Mouse (Mus musculus): ENCODE measurements around the gene Fry.

The Fry gene

DNA sequence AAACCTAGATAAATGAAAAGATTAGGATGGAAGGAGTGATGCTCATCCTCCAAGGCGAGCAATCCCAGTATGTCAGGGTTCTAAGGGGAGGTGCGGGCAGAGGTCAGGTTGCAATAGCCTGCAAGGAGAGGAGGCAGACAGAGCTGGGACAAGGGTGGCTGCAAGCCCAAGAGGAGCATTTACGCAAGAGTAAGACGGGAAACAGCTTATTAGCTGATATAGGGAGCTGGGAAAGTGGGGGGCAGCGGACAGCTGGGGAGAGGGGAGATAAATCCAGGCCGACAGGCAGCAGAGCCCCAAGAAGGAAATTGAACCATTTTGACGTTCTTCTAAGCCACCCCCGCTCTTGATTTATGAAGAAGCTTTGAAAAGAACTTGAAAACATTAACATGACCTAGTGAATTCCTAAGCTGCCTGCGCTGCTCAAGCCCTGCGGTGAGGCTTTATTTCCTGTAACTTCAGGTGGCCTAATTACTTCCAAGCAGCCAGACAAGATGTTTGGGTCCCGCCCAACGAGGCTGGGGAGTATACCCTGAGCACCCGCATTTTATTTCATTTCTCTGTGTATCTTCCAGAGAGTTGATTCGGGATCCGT lies 291.1 kb downstream of the Fry start:
- DNase-seq = no peak

DNA sequence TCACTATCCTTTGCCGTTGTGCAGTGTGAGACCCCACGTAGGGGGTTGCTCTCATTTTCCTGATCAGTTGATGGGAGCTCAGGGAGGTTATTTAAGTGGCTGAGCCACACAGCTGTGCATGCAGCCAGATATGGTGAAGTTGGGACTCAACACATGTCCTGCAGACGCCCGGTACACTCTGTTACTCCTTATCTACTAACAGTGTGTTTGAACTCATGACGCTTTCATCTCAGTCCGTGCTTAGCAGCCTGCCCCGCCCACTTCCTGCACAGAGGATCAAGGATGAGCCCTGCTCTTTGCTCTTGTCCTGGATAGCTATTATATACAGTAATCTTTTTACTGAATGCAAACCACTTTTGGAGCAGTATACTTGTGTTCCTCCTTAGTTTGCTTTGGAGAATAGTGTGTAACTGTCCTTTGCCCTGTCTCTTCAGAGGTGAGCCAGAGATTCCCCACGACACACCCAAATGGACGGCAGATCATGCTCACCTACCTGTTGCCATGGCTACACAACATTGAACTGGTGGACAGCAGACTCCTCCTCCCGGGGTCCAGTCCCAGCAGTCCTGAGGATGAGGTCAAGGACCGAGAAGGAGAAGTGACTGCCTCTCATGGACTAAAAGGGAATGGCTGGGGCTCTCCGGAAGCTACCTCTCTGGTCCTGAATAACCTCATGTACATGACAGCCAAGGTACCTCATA lies 294.5 kb downstream of the Fry start:
- no peak for DNase-seq

GRCm38 (mm10) chr5:150414823-150415222 lies 296.4 kb downstream of the Fry start:
- DNase-seq = no peak

DNA sequence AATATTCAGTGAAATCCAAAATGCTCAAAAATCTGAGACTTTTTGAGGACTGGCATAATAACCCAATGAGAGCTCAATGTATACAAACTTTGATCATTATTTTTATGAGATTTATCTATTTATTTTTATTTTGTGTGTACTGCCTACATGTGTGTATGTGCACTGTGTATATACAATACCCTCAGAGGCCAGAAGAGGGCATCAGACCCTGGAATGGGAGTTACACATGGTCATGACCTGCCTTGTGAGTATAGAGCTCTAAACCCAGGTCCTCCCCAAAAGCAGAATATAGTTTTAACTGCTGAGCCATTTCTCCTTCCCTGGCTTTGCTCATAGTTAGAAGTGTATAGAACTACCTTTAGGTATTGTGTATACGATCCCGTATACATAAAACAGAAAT lies 298.8 kb downstream of the Fry start:
- no peak for DNase-seq

GRCm38 (mm10) chr5:150418035-150418434 lies 299.6 kb downstream of the Fry start:
- no peak for DNase-seq

DNA sequence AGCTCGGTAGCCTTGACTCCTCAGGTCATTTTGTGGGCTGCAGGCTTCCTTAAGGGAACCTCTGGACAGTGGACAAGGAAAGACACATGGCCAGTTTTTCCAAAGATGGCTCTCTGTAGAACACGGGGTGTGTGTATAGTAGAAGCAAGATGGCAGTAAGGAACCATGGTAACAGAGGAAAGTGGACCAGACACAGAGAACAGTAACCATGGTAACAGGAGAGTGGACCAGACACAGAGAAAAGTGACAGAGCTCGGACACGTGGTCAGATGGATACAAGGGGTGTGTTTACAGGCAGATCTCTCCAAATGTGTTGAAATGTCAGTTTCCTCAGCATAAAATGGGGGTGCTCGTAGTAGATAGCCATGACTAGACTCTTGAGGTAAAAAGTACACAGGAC lies 306.6 kb downstream of the Fry start:
- no peak for DNase-seq

DNA sequence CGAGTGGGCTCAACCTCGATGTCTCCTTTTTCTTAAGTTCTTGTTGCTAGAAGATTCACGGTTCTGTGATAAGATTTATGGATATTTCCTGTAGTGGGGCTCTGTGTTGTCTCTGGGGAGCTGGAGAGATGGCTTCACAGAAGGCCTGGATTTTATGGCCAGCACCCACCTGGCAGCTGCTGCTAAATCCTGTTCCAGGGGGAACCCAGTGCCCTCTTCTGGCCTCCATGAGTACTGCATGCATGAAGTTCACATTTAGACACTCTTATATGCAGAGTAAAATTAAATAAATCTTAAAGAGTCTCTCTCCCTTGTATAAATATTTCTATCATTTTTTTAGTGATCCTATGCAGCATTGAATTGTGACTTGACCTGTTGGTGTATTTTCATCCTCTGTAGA lies 308.1 kb downstream of the Fry start:
- peak; percentile 35 for DNase-seq

GRCm38 (mm10) chr5:150431286-150431685 lies 312.8 kb downstream of the Fry start:
- no peak for DNase-seq

GRCm38 (mm10) chr5:150432960-150433359 lies 314.5 kb downstream of the Fry start:
- no peak for DNase-seq

DNA sequence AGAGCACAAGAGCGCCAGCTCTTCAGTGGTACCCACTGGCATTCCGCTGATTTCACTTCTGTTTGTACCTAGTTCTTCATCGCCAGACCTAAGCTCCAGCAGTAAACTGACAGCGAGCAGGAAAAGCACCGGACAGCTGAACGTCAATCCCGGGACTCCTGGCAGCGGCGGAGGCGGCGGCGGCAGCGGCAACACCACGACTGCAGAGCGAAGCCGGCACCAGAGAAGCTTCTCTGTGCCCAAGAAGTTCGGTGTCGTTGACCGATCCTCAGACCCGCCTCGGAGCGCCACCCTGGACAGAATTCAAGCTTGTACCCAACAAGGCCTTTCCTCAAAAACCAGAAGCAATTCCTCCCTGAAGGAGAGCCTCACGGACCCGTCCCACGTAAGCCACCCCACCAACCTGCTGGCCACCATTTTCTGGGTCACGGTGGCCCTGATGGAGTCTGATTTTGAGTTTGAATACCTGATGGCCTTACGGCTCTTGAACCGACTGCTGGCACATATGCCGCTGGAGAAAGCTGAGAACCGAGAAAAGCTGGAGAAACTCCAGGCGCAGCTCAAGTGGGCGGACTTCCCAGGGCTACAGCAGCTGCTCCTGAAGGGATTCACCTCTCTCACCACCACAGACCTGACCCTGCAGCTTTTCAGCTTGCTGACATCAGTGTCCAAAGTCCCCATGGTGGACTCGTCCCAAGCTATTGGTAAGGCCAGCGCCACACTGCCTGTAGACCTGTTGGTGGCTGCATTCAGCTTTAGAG lies 318.4 kb downstream of the Fry start:
- DNase-seq = peak; percentile 57

- no peak for DNase-seq
These were observed 323.2 kb downstream of the Fry start for GRCm38 (mm10) chr5:150441690-150442089.

- DNase-seq = no peak
These were observed 333.0 kb downstream of the Fry start for GRCm38 (mm10) chr5:150451281-150452003.

GRCm38 (mm10) chr5:150452004-150452626 lies 333.7 kb downstream of the Fry start:
- DNase-seq = no peak

- no peak for DNase-seq
These were observed 334.2 kb downstream of the Fry start for GRCm38 (mm10) chr5:150452671-150453070.

DNA sequence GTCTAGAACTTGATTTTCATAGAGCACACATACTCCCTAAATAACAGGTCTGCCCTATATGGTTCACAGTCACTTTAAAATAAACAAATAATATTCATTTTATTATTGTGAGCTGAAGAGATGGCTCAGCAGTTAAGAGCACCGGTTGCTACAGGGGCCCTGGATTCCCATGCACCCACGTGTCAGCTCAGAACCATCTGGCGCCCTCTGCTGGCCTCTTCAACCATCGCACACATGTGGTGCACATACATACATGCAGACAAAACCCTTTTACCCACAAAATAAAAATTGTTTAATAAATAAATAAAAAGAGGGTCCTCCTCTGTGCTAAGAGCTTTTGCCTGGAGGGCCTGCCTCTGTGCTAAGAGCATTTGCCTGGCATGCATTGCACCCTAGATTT lies 335.0 kb downstream of the Fry start:
- no peak for DNase-seq

- no peak for DNase-seq
These were observed 338.9 kb downstream of the Fry start for GRCm38 (mm10) chr5:150457165-150457903.

- no peak for DNase-seq
These were observed 339.7 kb downstream of the Fry start for GRCm38 (mm10) chr5:150457904-150458739.

DNA sequence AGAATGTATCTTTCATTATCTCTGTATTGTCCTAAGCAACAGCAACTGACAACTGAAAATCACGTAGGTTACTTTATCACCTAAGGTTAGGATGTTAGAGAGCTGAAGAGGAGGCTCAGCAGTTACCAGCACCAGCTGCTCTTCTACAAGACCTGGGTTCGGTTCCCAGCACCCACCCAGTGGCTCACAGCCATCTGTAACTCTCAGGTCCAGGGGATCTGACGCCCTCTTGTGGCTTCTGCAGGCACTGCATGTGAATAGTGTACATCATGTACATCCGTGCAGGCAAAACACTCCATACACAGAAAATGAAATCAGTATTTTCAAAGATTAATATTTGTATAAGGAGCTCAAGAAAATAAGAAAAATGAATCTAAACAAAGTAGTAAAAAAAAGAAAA lies 341.4 kb downstream of the Fry start:
- DNase-seq = no peak

- no peak for DNase-seq
These were observed 346.3 kb downstream of the Fry start for GRCm38 (mm10) chr5:150464721-150465120.

- no peak for DNase-seq
These were observed 346.8 kb downstream of the Fry start for GRCm38 (mm10) chr5:150465218-150465617.

GRCm38 (mm10) chr5:150466132-150466531 lies 347.7 kb downstream of the Fry start:
- DNase-seq = peak; percentile 90

Measured in right cerebral cortex, adult 18-20 months (tissue).